Mouse (Mus musculus) bone marrow macrophage, adult 2 months (primary cell): ENCODE measurements around the gene Rbm33.

ENCODE experiments used
- CTCF ChIP-seq: IDR thresholded peaks from 2 replicates; pipeline ENCODE4 v1.5.1; 2012; ENCODE audit warnings: low read depth, mild to moderate bottlenecking, low read length, moderate library complexity
- POLR2A ChIP-seq: IDR thresholded peaks from 2 replicates; pipeline ENCODE4 v1.6.1; 2012; ENCODE audit warnings: mild to moderate bottlenecking, low read depth, low read length, borderline replicate concordance

GRCm38 (mm10) chr5:28333731-28334130 is 16.8 kb downstream of the Rbm33 start:
- no peak for TF ChIP-seq CTCF
- no peak for TF ChIP-seq POLR2A
